Mouse (Mus musculus) hindbrain, embryonic 11.5 days (tissue): Measurements from ENCODE around the gene Serp2. TPM values are rescaled to one million over a fixed set of nuclear protein-coding genes. Genes with fewer than 3 reads are reported as not detected.

Experiments
- ATAC-seq: fragments of 200-750 bp; cut with Nextera tagmentation; 2 replicates; pipeline ENCODE4 v1.8.0; 2017; ENCODE audit warnings: mild to moderate bottlenecking, moderate TSS enrichment, moderate library complexity; ENCODE audit not compliant: low FRiP score
- DNase-seq: peaks from one replicate; pipeline ENCODE4 v3.0.0-alpha.2; 2015; ENCODE audit warnings: low spot score
- H3K27ac ChIP-seq: fragments of 300-500 bp; sonication (generic); 2 replicates; pipeline ENCODE4 v1.5.1; 2014; ENCODE audit warnings: mild to moderate bottlenecking, low read depth, low read length
- H3K27me3 ChIP-seq: fragments of 300-500 bp; sonication (generic); 2 replicates; pipeline ENCODE4 v1.6.1; 2014; ENCODE audit warnings: mild to moderate bottlenecking, low read length, moderate library complexity, mixed read lengths; ENCODE audit not compliant: control insufficient read depth, insufficient read depth
- H3K36me3 ChIP-seq: fragments of 300-500 bp; sonication (generic); 2 replicates; pipeline ENCODE4 v1.6.1; 2014; ENCODE audit warnings: mild to moderate bottlenecking, low read length, moderate library complexity, mixed read lengths; ENCODE audit not compliant: control insufficient read depth, insufficient read depth
- H3K4me1 ChIP-seq: fragments of 300-500 bp; sonication (generic); replicated peaks from 2 replicates; pipeline ENCODE4 v1.6.1; 2014; ENCODE audit warnings: low read length, mixed read lengths; ENCODE audit not compliant: control insufficient read depth, insufficient read depth
- H3K4me2 ChIP-seq: fragments of 300-500 bp; sonication (generic); replicated peaks from 2 replicates; pipeline ENCODE4 v1.6.1; 2014; ENCODE audit warnings: mild to moderate bottlenecking, low read depth, low read length
- H3K4me3 ChIP-seq: fragments of 300-500 bp; sonication (generic); 2 replicates; pipeline ENCODE4 v1.5.1; 2014; ENCODE audit warnings: low read depth, low read length
- H3K9ac ChIP-seq: fragments of 300-500 bp; sonication (generic); 2 replicates; pipeline ENCODE4 v1.6.1; 2014; ENCODE audit warnings: low read depth, low read length
- H3K9me3 ChIP-seq: fragments of 300-500 bp; sonication (generic); 2 replicates; pipeline ENCODE4 v1.6.1; 2016; ENCODE audit warnings: low read length; ENCODE audit not compliant: control insufficient read depth
- WGBS: fragments of 180-500 bp; shearing (Covaris S2); extraction: QIAGEN DNeasy Blood & Tissue Kit; methylation state at CpG from one replicate; pipeline ENCODE4 v1.1.7; 2014; 5-methylcytosine and 5-hydroxymethylcytosine counted together
- polyA plus RNA-seq: library from polyadenylated mRNA; unstranded; fragments of >200 nt; fragmentation: Nextera tagmentation; extraction: Ambion mirVana; gene quantifications from 2 replicates; pipeline ENCODE4 v1.2.1, GENCODE M21; 2014

The Serp2 gene
- polyA plus RNA-seq, 1 experiment from 2014 or later: 46.1 TPM

DNA sequence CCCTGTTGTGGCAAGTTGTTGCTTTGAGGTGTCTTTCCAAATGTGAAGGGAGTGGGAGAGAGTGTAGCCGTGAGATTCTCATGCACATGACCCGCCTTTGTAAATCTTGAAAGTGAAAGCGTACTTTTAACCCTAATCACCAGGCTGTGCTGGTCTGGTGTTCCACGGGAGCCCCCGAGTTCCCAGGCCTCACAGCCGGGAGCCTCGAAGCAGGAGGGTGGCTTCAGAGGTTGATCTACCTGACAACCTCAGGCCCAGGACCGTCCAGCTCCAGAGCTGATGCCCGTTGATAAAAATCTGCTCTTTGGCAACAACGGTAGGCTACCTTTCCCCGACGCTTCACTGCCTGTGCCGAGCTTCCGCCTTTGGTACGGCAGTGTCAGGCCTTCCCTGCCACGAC, 69.1 kb downstream of the Serp2 start:
- no peak overlapping the region for H3K4me3 ChIP-seq
- 88% methylated on average over 16 of the region's 16 CpGs for WGBS
- no peak overlapping the region for H3K27ac ChIP-seq
- H3K36me3 ChIP-seq: no peaks in the 10 kb centered on the region
- H3K4me2 ChIP-seq: no peak overlapping the region
- no peaks in the 10 kb centered on the region for H3K27me3 ChIP-seq
- no peak overlapping the region for H3K9ac ChIP-seq
- no peaks in the 10 kb centered on the region for H3K4me1 ChIP-seq
- H3K9me3 ChIP-seq: no peaks in the 10 kb centered on the region
- DNase-seq: no peak
- ATAC-seq: no peak

DNA sequence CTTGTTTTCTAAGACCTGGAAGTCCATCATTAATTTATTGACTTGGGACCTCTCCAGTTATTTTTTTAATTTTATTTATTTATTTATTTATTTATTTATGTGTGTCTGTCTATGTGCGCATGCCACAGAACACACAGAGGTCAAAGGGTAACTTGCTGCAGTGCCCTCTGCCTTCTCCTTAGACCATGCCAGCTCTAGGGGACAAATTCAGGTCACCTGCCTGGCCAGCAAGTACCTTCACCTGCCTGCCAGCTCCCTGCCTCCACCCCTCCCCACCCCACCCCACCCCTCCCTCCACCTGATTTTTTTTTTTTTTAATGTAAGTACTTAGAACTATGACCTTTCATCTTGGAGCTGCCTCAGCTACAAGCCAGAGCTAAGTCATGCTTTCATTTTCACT, 73.0 kb downstream of the Serp2 start:
- Histone ChIP-seq H3K9ac (no peak overlapping the region), H3K27me3 (no peaks in the 10 kb centered on the region), H3K27ac (no peak overlapping the region), H3K4me2 (no peak overlapping the region), H3K9me3 (no peaks in the 10 kb centered on the region), H3K36me3 (no peaks in the 10 kb centered on the region), H3K4me3 (no peak overlapping the region), H3K4me1 (no peaks in the 10 kb centered on the region)
- 96% methylated on average over 1 of the region's 1 CpGs for WGBS
- DNase-seq: no peak
- no peak for ATAC-seq

Other genes with a start within 250 kb of the Serp2 start
- 542 and 547 TPM in 2 replicates for gene Tsc22d1, start 141.9 kb downstream of the Serp2 start, polyA plus RNA-seq